Mouse (Mus musculus) embryonic facial prominence, embryonic 11.5 days (tissue): ENCODE results near the gene Zfp326. TPM values are rescaled to one million over a fixed set of nuclear protein-coding genes. Genes with fewer than 3 reads are reported as not detected.
"Not testable (repeated sequence)": the region's sequence is repeated elsewhere in the genome, so short reads cannot be mapped to it uniquely, and the experiment has no call there.

Experiments used
- ATAC-seq: fragments of 200-750 bp; cut with Nextera tagmentation; replicated peaks from 2 replicates; pipeline ENCODE4 v1.8.0; 2017; ENCODE audit warnings: low read depth; ENCODE audit not compliant: insufficient number of reproducible peaks, low FRiP score, low TSS enrichment
- DNase-seq: peaks from one replicate; pipeline ENCODE4 v3.0.0-alpha.2; 2015; ENCODE audit warnings: low spot score
- H3K27ac ChIP-seq: fragments of 300-500 bp; sonication (generic); replicated peaks from 2 replicates; pipeline ENCODE4 v1.5.1; 2014; ENCODE audit warnings: mild to moderate bottlenecking, low read depth, low read length, control low read depth
- H3K27me3 ChIP-seq: fragments of 300-500 bp; sonication (generic); 2 replicates; pipeline ENCODE4 v1.6.1; 2014; ENCODE audit warnings: mild to moderate bottlenecking, low read length, moderate library complexity, mixed read lengths; ENCODE audit not compliant: control insufficient read depth, insufficient read depth
- H3K36me3 ChIP-seq: fragments of 300-500 bp; sonication (generic); replicated peaks from 2 replicates; pipeline ENCODE4 v1.6.1; 2014; ENCODE audit warnings: low read depth, mild to moderate bottlenecking, low read length, moderate library complexity, mixed read lengths; ENCODE audit not compliant: control insufficient read depth, insufficient read depth
- H3K4me1 ChIP-seq: fragments of 300-500 bp; sonication (generic); 2 replicates; pipeline ENCODE4 v1.6.1; 2014; ENCODE audit warnings: low read length, mixed read lengths; ENCODE audit not compliant: control insufficient read depth, insufficient read depth
- H3K4me2 ChIP-seq: fragments of 300-500 bp; sonication (generic); 2 replicates; pipeline ENCODE4 v1.6.1; 2014; ENCODE audit warnings: low read depth, mild to moderate bottlenecking, control low read depth, low read length, moderate library complexity
- H3K4me3 ChIP-seq: fragments of 300-500 bp; sonication (generic); 2 replicates; pipeline ENCODE4 v1.5.1; 2014; ENCODE audit warnings: low read depth, low read length, control low read depth
- H3K9ac ChIP-seq: fragments of 300-500 bp; sonication (generic); replicated peaks from 2 replicates; pipeline ENCODE4 v1.6.1; 2014; ENCODE audit warnings: mild to moderate bottlenecking, control low read depth, low read length
- H3K9me3 ChIP-seq: fragments of 300-500 bp; sonication (generic); replicated peaks from 2 replicates; pipeline ENCODE4 v1.6.1; 2016; ENCODE audit warnings: mild to moderate bottlenecking, low read length, inconsistent platforms, mixed read lengths; ENCODE audit not compliant: control insufficient read depth
- WGBS: fragments of 180-500 bp; shearing (Covaris S2); extraction: QIAGEN DNeasy Blood & Tissue Kit; methylation state at CpG from one replicate; pipeline ENCODE4 v1.1.7; 2014; 5-methylcytosine and 5-hydroxymethylcytosine counted together
- polyA plus RNA-seq: library from polyadenylated mRNA; unstranded; fragments of >200 nt; fragmentation: Nextera tagmentation; extraction: Ambion mirVana; gene quantifications from 2 replicates; pipeline ENCODE4 v1.2.1, GENCODE M21; 2014

The Zfp326 gene
- polyA plus RNA-seq, 1 experiment from 2014 or later, result 40.3 TPM

- no peak for ATAC-seq
- H3K9ac ChIP-seq, result no peak overlapping the region
- H3K4me3 ChIP-seq, result no peak overlapping the region
- H3K4me2 ChIP-seq, result no peak overlapping the region
- H3K27ac ChIP-seq, result peak overlapping the region; percentile 65
- peak; percentile 56 for DNase-seq
- 26% methylated on average over 11 of the region's 11 CpGs for WGBS
- H3K27me3 ChIP-seq, result no peaks in the 10 kb centered on the region
- no peaks in the 10 kb centered on the region for H3K36me3 ChIP-seq
- H3K9me3 ChIP-seq, result no peaks in the 10 kb centered on the region
- no peaks in the 10 kb centered on the region; the same call in 1 of the 2 replicates for H3K4me1 ChIP-seq
These were observed 16.5 kb upstream of the Zfp326 start for GRCm38 (mm10) chr5:105859716-105860460.

GRCm38 (mm10) chr5:105860461-105860835 is 15.9 kb upstream of the Zfp326 start:
- Histone ChIP-seq H3K36me3 (no peaks in the 10 kb centered on the region), H3K4me2 (no peak overlapping the region), H3K27ac (no peak overlapping the region), H3K4me3 (no peak overlapping the region), H3K4me1 (no peaks in the 10 kb centered on the region; the same call in 1 of the 2 replicates), H3K9ac (no peak overlapping the region), H3K27me3 (no peaks in the 10 kb centered on the region), H3K9me3 (no peaks in the 10 kb centered on the region)
- WGBS, result 72% methylated on average over 10 of the region's 10 CpGs
- no peak for ATAC-seq
- no peak for DNase-seq

DNA sequence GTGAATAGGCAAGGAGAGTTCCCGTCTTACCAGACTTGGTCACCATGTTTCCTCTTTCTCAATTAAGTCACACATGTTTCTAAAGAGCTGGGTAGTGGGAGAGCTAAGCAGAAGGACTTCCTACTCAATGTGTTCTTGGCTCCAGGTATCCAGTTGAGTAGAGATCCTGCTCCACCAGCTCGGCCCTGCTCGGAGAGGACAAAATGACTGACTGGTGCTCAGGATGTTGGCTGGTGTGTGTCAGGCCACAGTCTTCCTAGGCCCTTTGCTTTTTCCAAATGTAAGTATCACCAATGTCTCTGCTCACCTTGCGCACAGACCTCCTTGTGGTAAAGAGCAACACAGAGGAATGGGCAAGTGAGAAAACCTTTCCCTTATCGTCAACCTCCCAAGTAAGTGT is 14.7 kb upstream of the Zfp326 start:
- Histone ChIP-seq H3K9ac (no peak overlapping the region), H3K36me3 (no peaks in the 10 kb centered on the region), H3K4me1 (no peaks in the 10 kb centered on the region; the same call in 1 of the 2 replicates), H3K4me3 (no peak overlapping the region), H3K4me2 (no peak overlapping the region), H3K27ac (no peak overlapping the region), H3K9me3 (no peaks in the 10 kb centered on the region), H3K27me3 (no peaks in the 10 kb centered on the region)
- ATAC-seq, result no peak
- no peak for DNase-seq
- WGBS, result 93% methylated on average over 5 of the region's 5 CpGs

DNA sequence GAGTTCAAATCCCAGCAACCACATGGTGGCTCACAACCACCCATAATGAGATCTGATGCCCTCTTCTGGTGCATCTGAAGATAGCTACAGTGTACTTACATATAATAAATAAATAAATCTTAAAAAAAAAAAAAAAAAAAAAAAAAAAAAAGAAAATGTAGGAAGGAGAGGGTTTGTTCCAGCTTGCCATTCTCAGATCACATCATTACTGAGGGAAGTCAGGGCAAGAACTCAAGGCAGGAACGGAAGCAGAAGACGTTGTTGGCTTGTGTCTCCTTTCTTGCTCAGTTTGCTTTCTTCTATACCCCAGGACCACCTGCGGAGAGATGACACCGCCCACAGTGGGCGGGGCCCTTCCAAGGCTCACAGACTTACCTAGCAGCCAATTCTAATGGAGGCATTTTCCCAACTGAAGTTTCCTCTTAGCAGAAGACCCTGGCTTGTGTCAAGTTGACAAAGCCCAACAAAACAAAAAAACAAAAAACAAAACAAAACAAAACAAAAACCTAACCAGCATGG is 11.2 kb upstream of the Zfp326 start:
- not testable (repeated sequence) for H3K27ac ChIP-seq, H3K36me3 ChIP-seq, H3K9ac ChIP-seq, H3K4me1 ChIP-seq, H3K4me3 ChIP-seq, H3K4me2 ChIP-seq, H3K9me3 ChIP-seq, DNase-seq, ATAC-seq, H3K27me3 ChIP-seq
- WGBS, result 59% methylated on average over 5 of the region's 5 CpGs

GRCm38 (mm10) chr5:105867427-105867826 is 8.9 kb upstream of the Zfp326 start:
- Histone ChIP-seq H3K9me3 (no peaks in the 10 kb centered on the region), H3K27ac (no peak overlapping the region)

DNA sequence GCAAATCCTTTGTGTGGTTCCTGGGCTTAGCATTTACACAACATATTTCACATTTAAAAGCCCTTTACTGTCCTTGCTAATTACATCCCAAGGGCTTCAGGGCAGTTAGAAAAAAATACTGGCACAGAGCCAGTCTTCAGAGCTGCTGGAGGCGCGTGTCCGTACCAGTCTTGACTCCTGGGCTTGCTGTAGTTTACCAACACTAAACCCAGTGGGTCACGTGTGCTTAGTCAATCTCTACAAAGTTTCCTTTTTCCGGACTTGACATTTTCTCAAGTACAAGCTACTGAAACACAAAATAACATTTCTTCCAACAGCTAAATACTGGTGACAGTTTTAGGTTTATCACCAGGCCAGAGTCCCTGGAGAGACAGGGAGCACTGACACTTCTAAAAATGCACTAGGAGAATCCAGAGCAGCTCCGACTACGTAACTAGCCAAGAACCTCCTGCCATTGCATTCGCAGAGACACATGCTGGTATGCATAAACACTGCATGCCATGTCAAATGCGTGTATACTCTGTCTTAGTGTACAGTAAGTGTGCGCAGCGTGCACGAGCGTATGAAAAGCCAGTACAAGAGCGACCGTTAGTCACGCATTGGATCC is 8.4 kb upstream of the Zfp326 start:
- DNase-seq, result no peak
- Histone ChIP-seq H3K4me1 (no peaks in the 10 kb centered on the region), H3K36me3 (no peaks in the 10 kb centered on the region), H3K27ac (no peak overlapping the region), H3K4me3 (no peak overlapping the region), H3K27me3 (no peaks in the 10 kb centered on the region), H3K9ac (no peak overlapping the region), H3K9me3 (no peaks in the 10 kb centered on the region), H3K4me2 (no peak overlapping the region)
- 80% methylated on average over 16 of the region's 16 CpGs for WGBS
- ATAC-seq, result no peak

More at GRCm38 (mm10) chr5:105867427-105867826, 8.9 kb upstream of the Zfp326 start:
- H3K36me3 ChIP-seq, result no peaks in the 10 kb centered on the region
- ATAC-seq, result no peak
- H3K4me3 ChIP-seq, result no peak overlapping the region
- no peaks in the 10 kb centered on the region for H3K4me1 ChIP-seq
- no peaks in the 10 kb centered on the region for H3K27me3 ChIP-seq
- 69% methylated on average over 4 of the region's 4 CpGs for WGBS
- H3K9ac ChIP-seq, result no peak overlapping the region
- H3K4me2 ChIP-seq, result no peak overlapping the region
- DNase-seq, result no peak

GRCm38 (mm10) chr5:105868593-105868992 is 7.8 kb upstream of the Zfp326 start:
- Histone ChIP-seq H3K27ac (no peak overlapping the region), H3K27me3 (no peaks in the 10 kb centered on the region), H3K4me3 (no peak overlapping the region), H3K4me2 (no peak overlapping the region), H3K4me1 (no peaks in the 10 kb centered on the region), H3K9ac (no peak overlapping the region), H3K36me3 (no peaks in the 10 kb centered on the region), H3K9me3 (no peaks in the 10 kb centered on the region)
- no peak for ATAC-seq
- 32% methylated on average over 3 of the region's 3 CpGs for WGBS
- peak; percentile 93 for DNase-seq

DNA sequence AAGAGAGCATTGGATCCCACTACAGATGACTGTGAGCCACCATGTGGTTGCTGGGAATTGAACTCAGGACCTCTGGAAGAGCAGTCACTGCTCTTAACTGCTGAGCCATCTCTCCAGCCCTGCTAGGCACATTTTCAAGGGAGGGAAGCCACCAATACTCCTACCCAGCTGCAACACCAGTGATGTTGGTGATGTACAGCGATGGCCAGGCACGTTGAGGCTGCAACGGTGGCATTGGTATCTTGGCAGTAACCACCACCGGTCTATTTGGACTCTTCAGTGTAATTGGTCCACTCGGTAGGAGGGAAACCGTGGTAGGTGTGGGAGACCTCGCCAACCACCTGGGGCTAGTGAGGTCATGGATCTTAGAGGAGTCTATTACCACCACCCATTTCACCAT is 6.6 kb upstream of the Zfp326 start:
- H3K27me3 ChIP-seq, result no peaks in the 10 kb centered on the region
- WGBS, result 86% methylated on average over 7 of the region's 7 CpGs
- H3K27ac ChIP-seq, result no peak overlapping the region
- no peaks in the 10 kb centered on the region for H3K4me1 ChIP-seq
- no peak overlapping the region for H3K4me3 ChIP-seq
- DNase-seq (no peak), ATAC-seq (no peak)
- no peaks in the 10 kb centered on the region for H3K36me3 ChIP-seq
- no peaks in the 10 kb centered on the region for H3K9me3 ChIP-seq
- no peak overlapping the region for H3K9ac ChIP-seq
- no peak overlapping the region for H3K4me2 ChIP-seq
